Mouse (Mus musculus) limb, embryonic 12.5 days (tissue): ENCODE data around the gene Coro1a. TPM values are rescaled to one million over a fixed set of nuclear protein-coding genes. Genes with fewer than 3 reads are reported as not detected.
A peak's percentile ranks its signal among the peaks of the same experiment; 100 is the strongest.
"Not testable (repeated sequence)": the region's sequence is repeated elsewhere in the genome, so short reads cannot be mapped to it uniquely, and the experiment has no call there.

Experiments
- ATAC-seq: fragments of 200-750 bp; cut with Nextera tagmentation; 2 replicates; pipeline ENCODE4 v1.8.0; 2017; ENCODE audit warnings: low read depth, moderate TSS enrichment; ENCODE audit not compliant: insufficient number of reproducible peaks, insufficient read depth, low FRiP score, low TSS enrichment
- H3K27ac ChIP-seq: fragments of 300-500 bp; sonication (generic); 2 replicates; pipeline ENCODE4 v1.5.1; 2016; ENCODE audit warnings: mild to moderate bottlenecking, moderate library complexity
- H3K27me3 ChIP-seq: fragments of 300-500 bp; sonication (generic); 2 replicates; pipeline ENCODE4 v1.6.1; 2016; ENCODE audit warnings: mild to moderate bottlenecking, moderate library complexity
- H3K36me3 ChIP-seq: fragments of 300-500 bp; sonication (generic); 2 replicates; pipeline ENCODE4 v1.6.1; 2016; ENCODE audit warnings: mild to moderate bottlenecking, moderate library complexity
- H3K4me1 ChIP-seq: fragments of 300-500 bp; sonication (generic); replicated peaks from 2 replicates; pipeline ENCODE4 v1.6.1; 2016
- H3K4me2 ChIP-seq: fragments of 300-500 bp; sonication (generic); 2 replicates; pipeline ENCODE4 v1.6.1; 2016; ENCODE audit warnings: mild to moderate bottlenecking, moderate library complexity
- H3K4me3 ChIP-seq: fragments of 300-500 bp; sonication (generic); replicated peaks from 2 replicates; pipeline ENCODE4 v1.5.1; 2016; ENCODE audit warnings: mild to moderate bottlenecking
- H3K9ac ChIP-seq: fragments of 300-500 bp; sonication (generic); replicated peaks from 2 replicates; pipeline ENCODE4 v1.6.1; 2016; ENCODE audit warnings: mild to moderate bottlenecking, moderate library complexity
- H3K9me3 ChIP-seq: fragments of 300-500 bp; sonication (generic); 2 replicates; pipeline ENCODE4 v1.6.1; 2016; ENCODE audit warnings: mild to moderate bottlenecking, moderate library complexity
- WGBS: fragments of 180-500 bp; shearing (Covaris S2); methylation state at CpG from one replicate; pipeline ENCODE4 v1.1.7; 2016; 5-methylcytosine and 5-hydroxymethylcytosine counted together
- polyA plus RNA-seq: library from polyadenylated mRNA; unstranded; fragments of >200 nt; fragmentation: Nextera tagmentation; extraction: Ambion mirVana; gene quantifications from 2 replicates; pipeline ENCODE4 v1.2.1, GENCODE M21; 2016

Gene Coro1a
- polyA plus RNA-seq, 1 experiment from 2014 or later = 39.1 TPM

- Histone ChIP-seq H3K4me3 (peak overlapping the region; percentile 77), H3K4me1 (peaks cover 20% of the 10 kb centered on the region), H3K9ac (peak overlapping the region; percentile 90), H3K36me3 (peaks cover 21% of the 10 kb centered on the region), H3K27ac (no peak overlapping the region), H3K4me2 (peak overlapping the region; percentile 90), H3K27me3 (no peaks in the 10 kb centered on the region), H3K9me3 (no peaks in the 10 kb centered on the region)
- 0 out of 2 replicates have a peak, but pooled peaks have one; percentile 3 for ATAC-seq
- WGBS = 3% methylated on average over 17 of the region's 17 CpGs
Observed at GRCm38 (mm10) chr7:126696303-126696702, 11.3 kb downstream of the Coro1a start.

GRCm38 (mm10) chr7:126695631-126696207 lies 11.9 kb downstream of the Coro1a start, which contains the start of gene Slx1b:
Gene Slx1b (minus strand): TSS chr7:126695784.
- ATAC-seq = peak; percentile 92
- peak within 1 kb of the TSS; percentile 77 for H3K4me3 ChIP-seq
- under 1% methylated on average over 40 of the region's 40 CpGs for WGBS
- peak within 1 kb of the TSS; percentile 90 for H3K4me2 ChIP-seq
- H3K27ac ChIP-seq = peak within 1 kb of the TSS; percentile 98
- H3K4me1 ChIP-seq = peaks cover 17% of the 10 kb centered on the region
- H3K36me3 ChIP-seq = peaks cover 26% of the 10 kb centered on the region
- H3K9me3 ChIP-seq = no peaks in the 10 kb centered on the region
- H3K27me3 ChIP-seq = no peaks in the 10 kb centered on the region
- peak within 1 kb of the TSS; percentile 90 for H3K9ac ChIP-seq

GRCm38 (mm10) chr7:126695210-126695611 lies 12.4 kb downstream of the Coro1a start, which contains the start of gene Bola2:
Gene Bola2 (plus strand): TSS chr7:126695401.
- Histone ChIP-seq H3K36me3 (peaks cover 29% of the 10 kb centered on the region), H3K9ac (peak within 1 kb of the TSS; percentile 90), H3K27ac (peak within 1 kb of the TSS; percentile 98), H3K4me1 (peaks cover 17% of the 10 kb centered on the region), H3K4me2 (peak within 1 kb of the TSS; percentile 90), H3K9me3 (no peaks in the 10 kb centered on the region), H3K27me3 (no peaks in the 10 kb centered on the region), H3K4me3 (peak within 1 kb of the TSS; percentile 77)
- ATAC-seq = peak; percentile 50; the same call in 1 of the 2 replicates
- WGBS = under 1% methylated on average over 31 of the region's 31 CpGs

GRCm38 (mm10) chr7:126694441-126695051 lies 13.0 kb downstream of the Coro1a start:
- peak overlapping the region; percentile 90 for H3K9ac ChIP-seq
- no peaks in the 10 kb centered on the region for H3K27me3 ChIP-seq
- 52% methylated on average over 10 of the region's 10 CpGs for WGBS
- peaks cover 17% of the 10 kb centered on the region for H3K4me1 ChIP-seq
- peak overlapping the region; percentile 77 for H3K4me3 ChIP-seq
- ATAC-seq = no peak
- no peak overlapping the region for H3K27ac ChIP-seq
- H3K9me3 ChIP-seq = no peaks in the 10 kb centered on the region
- peaks cover 35% of the 10 kb centered on the region for H3K36me3 ChIP-seq
- H3K4me2 ChIP-seq = peak overlapping the region; percentile 90

GRCm38 (mm10) chr7:126693781-126694180 lies 13.8 kb downstream of the Coro1a start:
- Histone ChIP-seq H3K9ac (no peak overlapping the region), H3K4me3 (no peak overlapping the region), H3K27ac (no peak overlapping the region), H3K9me3 (no peaks in the 10 kb centered on the region), H3K27me3 (no peaks in the 10 kb centered on the region), H3K36me3 (peaks cover 40% of the 10 kb centered on the region), H3K4me2 (no peak overlapping the region), H3K4me1 (peaks cover 17% of the 10 kb centered on the region)
- no peak for ATAC-seq
- 90% methylated on average over 7 of the region's 7 CpGs for WGBS

GRCm38 (mm10) chr7:126693256-126693655 lies 14.3 kb downstream of the Coro1a start:
- Histone ChIP-seq H3K27me3 (no peaks in the 10 kb centered on the region), H3K27ac (no peak overlapping the region), H3K4me3 (no peak overlapping the region), H3K9me3 (no peaks in the 10 kb centered on the region), H3K36me3 (peaks cover 40% of the 10 kb centered on the region), H3K9ac (no peak overlapping the region), H3K4me2 (no peak overlapping the region), H3K4me1 (peaks cover 17% of the 10 kb centered on the region)
- WGBS = 40% methylated on average over 3 of the region's 3 CpGs
- no peak for ATAC-seq

- ATAC-seq = no peak
- 94% methylated on average over 26 of the region's 26 CpGs for WGBS
- H3K4me3 ChIP-seq = no peak overlapping the region
- H3K4me1 ChIP-seq = peaks cover 17% of the 10 kb centered on the region
- no peak overlapping the region for H3K4me2 ChIP-seq
- peaks cover 40% of the 10 kb centered on the region for H3K36me3 ChIP-seq
- H3K9ac ChIP-seq = no peak overlapping the region
- no peak overlapping the region for H3K27ac ChIP-seq
- H3K27me3 ChIP-seq = no peaks in the 10 kb centered on the region
- no peaks in the 10 kb centered on the region for H3K9me3 ChIP-seq
Observed at GRCm38 (mm10) chr7:126692426-126692825, 15.2 kb downstream of the Coro1a start.

GRCm38 (mm10) chr7:126691676-126692075 lies 15.9 kb downstream of the Coro1a start:
- ATAC-seq = no peak
- H3K4me2 ChIP-seq = no peak overlapping the region
- WGBS = 82% methylated on average over 5 of the region's 5 CpGs
- H3K36me3 ChIP-seq = peaks cover 34% of the 10 kb centered on the region
- no peak overlapping the region for H3K9ac ChIP-seq
- H3K27me3 ChIP-seq = no peaks in the 10 kb centered on the region
- peaks cover 10% of the 10 kb centered on the region for H3K4me1 ChIP-seq
- H3K4me3 ChIP-seq = no peak overlapping the region
- no peaks in the 10 kb centered on the region for H3K9me3 ChIP-seq
- H3K27ac ChIP-seq = no peak overlapping the region

GRCm38 (mm10) chr7:126690737-126691136 lies 16.9 kb downstream of the Coro1a start:
- H3K4me3 ChIP-seq = no peak overlapping the region
- no peak overlapping the region for H3K27ac ChIP-seq
- H3K9me3 ChIP-seq = no peaks in the 10 kb centered on the region
- peaks cover 6% of the 10 kb centered on the region for H3K4me1 ChIP-seq
- no peak overlapping the region for H3K4me2 ChIP-seq
- H3K27me3 ChIP-seq = no peaks in the 10 kb centered on the region
- no peak overlapping the region for H3K9ac ChIP-seq
- H3K36me3 ChIP-seq = peaks cover 34% of the 10 kb centered on the region
- WGBS = 81% methylated on average over 3 of the region's 3 CpGs
- ATAC-seq = no peak

GRCm38 (mm10) chr7:126689021-126689420 lies 18.6 kb downstream of the Coro1a start:
- no peak overlapping the region for H3K9ac ChIP-seq
- WGBS = 84% methylated on average over 3 of the region's 3 CpGs
- H3K27me3 ChIP-seq = no peaks in the 10 kb centered on the region
- no peak overlapping the region for H3K4me3 ChIP-seq
- no peaks in the 10 kb centered on the region for H3K9me3 ChIP-seq
- H3K27ac ChIP-seq = no peak overlapping the region
- no peak for ATAC-seq
- H3K4me2 ChIP-seq = no peak overlapping the region
- H3K4me1 ChIP-seq = no peaks in the 10 kb centered on the region
- H3K36me3 ChIP-seq = peaks cover 34% of the 10 kb centered on the region

- H3K4me3 ChIP-seq, H3K4me1 ChIP-seq, H3K9me3 ChIP-seq, ATAC-seq, H3K27me3 ChIP-seq, H3K4me2 ChIP-seq, H3K9ac ChIP-seq, H3K27ac ChIP-seq: not testable (repeated sequence)
- whole genome bisulfite sequencing = 84% methylated on average over 4 of the region's 4 CpGs
- H3K36me3 ChIP-seq = peaks cover 34% of the 10 kb centered on the region
Observed at GRCm38 (mm10) chr7:126688156-126688555, 19.4 kb downstream of the Coro1a start.
